8 mouse cellular contexts compared by ENCODE assay signal in genomic region chr2:166805250-166806172, GRCm38 (mm10). TPM values are rescaled to one million over a fixed set of nuclear protein-coding genes. Genes with fewer than 3 reads are reported as not detected.
DNase-seq lines count a peak whose midpoint lies in the region; ATAC-seq lines count a peak whose summit lies in the region.

TSS of gene Arfgef2 (plus strand) at chr2:166805588.

- H3K36me3 ChIP-seq in intestine, embryonic 14.5 days (ENCODE audit: control insufficient read depth, insufficient read depth, low read length): no peaks in the 10 kb centered on the region

- H3K4me3 ChIP-seq in intestine, embryonic 14.5 days (ENCODE audit: low read depth, low read length): peak within 1 kb of the TSS; percentile 85

- H3K9me3 ChIP-seq in intestine, embryonic 14.5 days (ENCODE audit: control insufficient read depth, low read length): no peaks in the 10 kb centered on the region

- H3K4me1 ChIP-seq in intestine, embryonic 14.5 days (replicated peaks; ENCODE audit: control insufficient read depth, insufficient read depth, low read length): no peaks in the 10 kb centered on the region; the same call in 1 of the 2 replicates

- WGBS in intestine, embryonic 14.5 days: under 1% methylated on average over 56 of the region's 76 CpGs

- peak within 1 kb of the TSS; percentile 88 for H3K4me2 ChIP-seq in intestine, embryonic 14.5 days (ENCODE audit: low read length)

- ATAC-seq in intestine, embryonic 14.5 days (replicated peaks; ENCODE audit: low FRiP score, low TSS enrichment, low read depth): peak; percentile 90
- ATAC-seq in megakaryocyte progenitor cell, adult 5-6 weeks (replicated peaks; ENCODE audit: poor library complexity): peak; percentile 92

- peak within 1 kb of the TSS; percentile 73 for H3K9ac ChIP-seq in intestine, embryonic 14.5 days (ENCODE audit: low read length)

- DNase-seq in adrenal gland, adult 18-20 months (ENCODE audit: low spot score in 2 of 2): peak; percentile 85 to 86
- peak; percentile 94 for DNase-seq in embryo, embryonic 11 days
- peak; percentile 90 for DNase-seq in gastrocnemius, postnatal 25 days
- DNase-seq in intestine, embryonic 14.5 days (ENCODE audit: low spot score): peak; percentile 93
- peak; percentile 75 to 94 for DNase-seq in left cerebral cortex, postnatal 10 days (ENCODE audit: extremely low spot score in 1 of 2, low spot score in 2 of 2)
- DNase-seq in right cerebral cortex, postnatal 10 days (ENCODE audit: low spot score in 2 of 2): peak; percentile 93
- DNase-seq in urinary bladder, postnatal 14 days (ENCODE audit: low spot score): peak; percentile 90

- intact Hi-C loops in left cerebral cortex, postnatal 10 days (cut with DNase I): no loop called here

- H3K27ac ChIP-seq in intestine, embryonic 14.5 days (ENCODE audit: low read depth): peak within 1 kb of the TSS; percentile 78

- no peaks in the 10 kb centered on the region for H3K27me3 ChIP-seq in intestine, embryonic 14.5 days (replicated peaks; ENCODE audit: control insufficient read depth, insufficient read depth, low read length)

RNA-seq across cellular contexts. Expression of gene Arfgef2, which starts in this region (rescaled TPM):
- total RNA-seq in adrenal gland, adult 18-20 months (2021): 10 to 100 TPM; 49.0 to 69.7 TPM
- total RNA-seq in gastrocnemius, postnatal 25 days (2021): 10 to 100 TPM; 25.7 to 27.0 TPM
- polyA plus RNA-seq in intestine, embryonic 14.5 days (2014; fragmentation: Nextera tagmentation; extraction: Ambion mirVana): 8.1 and 9.3 TPM in 2 replicates
- 10 to 100 TPM; 39.5 to 44.2 TPM for total RNA-seq in left cerebral cortex, postnatal 10 days (2021)
- 14.8 and 16.3 TPM in 2 replicates for total RNA-seq in megakaryocyte progenitor cell, adult 5-6 weeks (2015)
- 15.2 and 17.3 TPM in 2 replicates for total RNA-seq in megakaryocyte progenitor cell, adult 5-6 weeks (2017)

Comparison
In these comparisons a context has a peak if more than half of its experiments do, and no peak if none do; other contexts are left out.
1. Peak in every context shown above with its lines: DNase-seq, ATAC-seq, H3K4me3 ChIP-seq and H3K27ac ChIP-seq.